ENCODE assay signal across 16 mouse cellular contexts in genomic region chr16:44302126-44302892, GRCm38 (mm10). TPM values are rescaled to one million over a fixed set of nuclear protein-coding genes. Genes with fewer than 3 reads are reported as not detected.
DNase-seq lines count a peak whose midpoint lies in the region; ATAC-seq and TF ChIP-seq lines count a peak whose summit lies in the region.
"Had no signal": no experiment of that assay in that cellular context is flagged by ENCODE, and none has a peak within 500 bp of the region (broad histone marks: within the 10 kb centered on the region; RNA-seq: fewer than 3 reads in every experiment).

No protein-coding gene starts in this region.

- no peak overlapping the region for H3K27ac ChIP-seq in heart, embryonic 15.5 days
- H3K27ac ChIP-seq in midbrain, embryonic 16.5 days (ENCODE audit: low read length) = no peak overlapping the region
- H3K27ac ChIP-seq in midbrain, embryonic 13.5 days = no peak overlapping the region
- no peak overlapping the region for H3K27ac ChIP-seq in intestine, postnatal 0 days (ENCODE audit: low read depth, low read length)
- H3K27ac ChIP-seq: limb, embryonic 12.5 days; neural tube, embryonic 13.5 days had no signal

- no peak for TF ChIP-seq CTCF in intestine, postnatal 0 days (IDR thresholded peaks at IDR 0.05; ENCODE audit: low read depth)

- H3K4me3 ChIP-seq in heart, embryonic 15.5 days = no peak overlapping the region
- H3K4me3 ChIP-seq in midbrain, embryonic 16.5 days (ENCODE audit: low read depth, low read length) = no peak overlapping the region
- H3K4me3 ChIP-seq in midbrain, embryonic 13.5 days (replicated peaks) = no peak overlapping the region
- H3K4me3 ChIP-seq in intestine, postnatal 0 days (ENCODE audit: low read depth, low read length) = no peak overlapping the region
- H3K4me3 ChIP-seq: limb, embryonic 12.5 days; neural tube, embryonic 13.5 days had no signal

- intact Hi-C loops in heart, postnatal 36 days (cut with DNase I) = no loop called here

- H3K27me3 ChIP-seq in heart, embryonic 15.5 days = no peaks in the 10 kb centered on the region
- no peaks in the 10 kb centered on the region for H3K27me3 ChIP-seq in midbrain, embryonic 16.5 days (ENCODE audit: control insufficient read depth, insufficient read depth, low read depth, low read length)
- no peaks in the 10 kb centered on the region for H3K27me3 ChIP-seq in midbrain, embryonic 13.5 days
- no peaks in the 10 kb centered on the region for H3K27me3 ChIP-seq in intestine, postnatal 0 days (replicated peaks; ENCODE audit: control insufficient read depth, insufficient read depth, low read length)
- H3K27me3 ChIP-seq: limb, embryonic 12.5 days; neural tube, embryonic 13.5 days had no signal

- no peak for ATAC-seq in heart, embryonic 15.5 days (replicated peaks; ENCODE audit: insufficient number of reproducible peaks, insufficient read depth, low FRiP score, low read depth)
- no peak for ATAC-seq in midbrain, embryonic 16.5 days
- no peak for ATAC-seq in midbrain, embryonic 13.5 days
- ATAC-seq in intestine, postnatal 0 days = no peak
- ATAC-seq: forebrain, embryonic 16.5 days; inflammation-experienced regulatory T-cells, adult 6 months had no signal

- H3K4me2 ChIP-seq in heart, embryonic 15.5 days = 0 out of 2 replicates have a peak overlapping the region, but pooled peaks have one; percentile 15
- H3K4me2 ChIP-seq in midbrain, embryonic 16.5 days (ENCODE audit: low read length) = peak overlapping the region; percentile 13; the same call in 1 of the 2 replicates
- no peak overlapping the region for H3K4me2 ChIP-seq in midbrain, embryonic 13.5 days (replicated peaks)
- H3K4me2 ChIP-seq in intestine, postnatal 0 days (replicated peaks; ENCODE audit: low read depth) = peak overlapping the region; percentile 48
- H3K4me2 ChIP-seq: limb, embryonic 12.5 days; neural tube, embryonic 13.5 days had no signal

- WGBS in heart, embryonic 15.5 days = 38% methylated on average over 10 of the region's 10 CpGs
- WGBS in midbrain, embryonic 16.5 days = 56% methylated on average over 10 of the region's 10 CpGs
- 69% methylated on average over 10 of the region's 10 CpGs for WGBS in midbrain, embryonic 13.5 days
- 31% methylated on average over 10 of the region's 10 CpGs for WGBS in intestine, postnatal 0 days

- no peak for DNase-seq in heart, postnatal 36 days
- peak; percentile 25 for DNase-seq in yolk sac, embryonic 10.5 days (ENCODE audit: low spot score)
- DNase-seq in left cerebral cortex, adult 9 months (ENCODE audit: low spot score in 2 of 2) = no peak
- no peak for DNase-seq in spleen, postnatal 10 days (ENCODE audit: low spot score in 2 of 2)
- DNase-seq: adrenal gland, postnatal 36 days; cerebellum, postnatal 10 days; kidney, postnatal 25 days; layer of hippocampus, adult 9-11 months had no signal

- H3K9ac ChIP-seq in heart, embryonic 15.5 days = no peak overlapping the region
- H3K9ac ChIP-seq in midbrain, embryonic 16.5 days (ENCODE audit: low read depth, low read length) = no peak overlapping the region
- H3K9ac ChIP-seq in midbrain, embryonic 13.5 days (replicated peaks) = no peak overlapping the region
- no peak overlapping the region for H3K9ac ChIP-seq in intestine, postnatal 0 days (ENCODE audit: low read depth, low read length)
- H3K9ac ChIP-seq: limb, embryonic 12.5 days; neural tube, embryonic 13.5 days had no signal

- H3K9me3 ChIP-seq in heart, embryonic 15.5 days (replicated peaks) = no peaks in the 10 kb centered on the region
- no peaks in the 10 kb centered on the region; the same call in 1 of the 2 replicates for H3K9me3 ChIP-seq in midbrain, embryonic 16.5 days (replicated peaks; ENCODE audit: control insufficient read depth, low read length, poor library complexity, severe bottlenecking)
- H3K9me3 ChIP-seq in midbrain, embryonic 13.5 days = no peaks in the 10 kb centered on the region; the same call in 1 of the 2 replicates
- no peaks in the 10 kb centered on the region for H3K9me3 ChIP-seq in intestine, postnatal 0 days (ENCODE audit: control insufficient read depth)
- H3K9me3 ChIP-seq: limb, embryonic 12.5 days; neural tube, embryonic 13.5 days had no signal

- H3K4me1 ChIP-seq in heart, embryonic 15.5 days (replicated peaks) = peaks cover 3% of the 10 kb centered on the region; the same call in 1 of the 2 replicates
- H3K4me1 ChIP-seq in midbrain, embryonic 16.5 days (ENCODE audit: control insufficient read depth, insufficient read depth, low read length) = no peaks in the 10 kb centered on the region
- H3K4me1 ChIP-seq in midbrain, embryonic 13.5 days (replicated peaks) = no peaks in the 10 kb centered on the region; the same call in 1 of the 2 replicates
- no peaks in the 10 kb centered on the region for H3K4me1 ChIP-seq in intestine, postnatal 0 days (replicated peaks; ENCODE audit: control insufficient read depth, insufficient read depth, low read length)
- H3K4me1 ChIP-seq: limb, embryonic 12.5 days had no signal

- H3K36me3 ChIP-seq in heart, embryonic 15.5 days = no peaks in the 10 kb centered on the region
- H3K36me3 ChIP-seq in midbrain, embryonic 16.5 days (ENCODE audit: control insufficient read depth, insufficient read depth, low read length) = no peaks in the 10 kb centered on the region
- H3K36me3 ChIP-seq in midbrain, embryonic 13.5 days = no peaks in the 10 kb centered on the region
- no peaks in the 10 kb centered on the region for H3K36me3 ChIP-seq in intestine, postnatal 0 days (ENCODE audit: control insufficient read depth, insufficient read depth)
- H3K36me3 ChIP-seq: limb, embryonic 12.5 days; neural tube, embryonic 13.5 days had no signal

RNA-seq across cellular contexts. Expression of gene Sidt1, which starts 30.7 kb away (rescaled TPM):
- 0.11 and 0.57 TPM in 2 replicates for polyA plus RNA-seq in heart, embryonic 15.5 days (2015; fragmentation: Nextera tagmentation; extraction: Ambion mirVana)
- total RNA-seq in heart, postnatal 36 days (2021) = under 1 TPM; 0.38 to 0.56 TPM
- polyA plus RNA-seq in midbrain, embryonic 16.5 days (2015; fragmentation: Nextera tagmentation; extraction: Ambion mirVana) = 11.2 and 11.9 TPM in 2 replicates
- polyA plus RNA-seq in midbrain, embryonic 13.5 days (2015; fragmentation: Nextera tagmentation; extraction: Ambion mirVana) = 3.3 and 3.5 TPM in 2 replicates
- 1.1 and 1.2 TPM in 2 replicates for polyA plus RNA-seq in intestine, postnatal 0 days (2015; fragmentation: Nextera tagmentation; extraction: Ambion mirVana)

RNA-seq across cellular contexts. Expression of gene Spice1, which starts 44.6 kb away (rescaled TPM):
- polyA plus RNA-seq in heart, embryonic 15.5 days (2015; fragmentation: Nextera tagmentation; extraction: Ambion mirVana) = 16.5 and 16.7 TPM in 2 replicates
- 10 to 100 TPM in 1 of 2 experiments, 1 to 10 TPM in 1; 8.6 to 11.1 TPM for total RNA-seq in heart, postnatal 36 days (2021)
- polyA plus RNA-seq in midbrain, embryonic 16.5 days (2015; fragmentation: Nextera tagmentation; extraction: Ambion mirVana) = 11.8 and 12.3 TPM in 2 replicates
- polyA plus RNA-seq in midbrain, embryonic 13.5 days (2015; fragmentation: Nextera tagmentation; extraction: Ambion mirVana) = 14.9 and 15.5 TPM in 2 replicates
- 4.2 and 4.7 TPM in 2 replicates for polyA plus RNA-seq in intestine, postnatal 0 days (2015; fragmentation: Nextera tagmentation; extraction: Ambion mirVana)
